Mouse (Mus musculus) splenic B cell, adult 2 months (primary cell): ENCODE measurements around the gene Iqsec2.

Experiments
- DNase-seq: peaks from one replicate; pipeline ENCODE4 v3.0.0-alpha.2; 2011; ENCODE audit warnings: low read depth, low spot score
- H3K27me3 ChIP-seq: 2 replicates; pipeline ENCODE4 v1.6.1; 2012; ENCODE audit warnings: mild to moderate bottlenecking, low read length, moderate library complexity, mixed read lengths; ENCODE audit not compliant: control insufficient read depth, poor library complexity, insufficient read depth, severe bottlenecking
- H3K36me3 ChIP-seq: 2 replicates; pipeline ENCODE4 v1.6.1; 2012; ENCODE audit warnings: mild to moderate bottlenecking, low read length, moderate library complexity, mixed read lengths; ENCODE audit not compliant: control insufficient read depth, poor library complexity, insufficient read depth, severe bottlenecking

The Iqsec2 gene

DNA sequence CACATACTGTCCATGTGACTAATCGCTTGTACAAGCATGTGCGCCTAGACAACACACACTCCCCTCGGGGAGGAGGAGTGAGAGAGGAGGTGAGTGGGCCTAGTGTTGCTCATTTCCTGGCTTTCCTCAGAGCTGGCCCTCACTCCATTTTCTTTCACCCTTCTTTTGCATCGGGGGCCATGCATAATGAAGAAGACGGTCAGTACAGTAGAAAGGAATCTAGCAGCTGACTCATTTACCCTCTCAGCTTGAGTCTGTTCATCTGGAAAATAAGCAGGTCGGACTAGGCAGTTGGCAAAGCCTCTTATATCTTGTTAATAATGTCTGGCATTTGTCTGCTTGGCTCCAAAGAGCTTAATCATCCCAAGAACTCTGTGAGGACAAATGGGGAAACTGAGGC is 22.1 kb downstream of the Iqsec2 start:
- H3K36me3 ChIP-seq: no peaks in the 10 kb centered on the region
- no peak for DNase-seq
- no peaks in the 10 kb centered on the region for H3K27me3 ChIP-seq

- DNase-seq: no peak
- Histone ChIP-seq H3K36me3 (no peaks in the 10 kb centered on the region), H3K27me3 (no peaks in the 10 kb centered on the region)
Observed at GRCm38 (mm10) chrX:152168521-152168920, 24.5 kb downstream of the Iqsec2 start.

- H3K36me3 ChIP-seq: no peaks in the 10 kb centered on the region
- H3K27me3 ChIP-seq: no peaks in the 10 kb centered on the region
- DNase-seq: no peak
Observed at GRCm38 (mm10) chrX:152171041-152172026, 27.3 kb downstream of the Iqsec2 start.

DNA sequence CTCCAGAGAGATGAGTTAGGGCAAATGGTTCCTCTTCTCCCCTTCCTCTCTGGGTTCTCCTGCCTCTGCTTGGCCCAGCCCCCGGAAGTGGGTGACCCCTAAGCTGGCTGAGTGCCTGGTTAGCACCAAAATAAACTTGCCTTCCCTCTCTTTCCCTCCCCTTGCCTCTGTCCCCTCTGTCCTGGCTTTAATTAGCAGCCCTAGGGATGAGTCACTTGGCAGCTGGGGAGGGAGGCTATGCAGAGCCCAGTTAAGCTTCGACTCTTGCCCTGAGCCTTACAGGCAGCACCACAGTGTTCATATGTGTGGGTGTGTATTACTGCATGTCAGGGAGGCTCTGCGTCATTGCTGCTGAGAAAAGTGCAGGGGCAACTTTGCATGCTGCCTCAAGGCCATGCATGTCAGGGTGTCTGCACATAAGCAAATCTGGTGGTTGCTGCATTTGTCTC is 28.4 kb downstream of the Iqsec2 start:
- Histone ChIP-seq H3K36me3 (no peaks in the 10 kb centered on the region), H3K27me3 (no peaks in the 10 kb centered on the region)
- peak; percentile 60 for DNase-seq

DNA sequence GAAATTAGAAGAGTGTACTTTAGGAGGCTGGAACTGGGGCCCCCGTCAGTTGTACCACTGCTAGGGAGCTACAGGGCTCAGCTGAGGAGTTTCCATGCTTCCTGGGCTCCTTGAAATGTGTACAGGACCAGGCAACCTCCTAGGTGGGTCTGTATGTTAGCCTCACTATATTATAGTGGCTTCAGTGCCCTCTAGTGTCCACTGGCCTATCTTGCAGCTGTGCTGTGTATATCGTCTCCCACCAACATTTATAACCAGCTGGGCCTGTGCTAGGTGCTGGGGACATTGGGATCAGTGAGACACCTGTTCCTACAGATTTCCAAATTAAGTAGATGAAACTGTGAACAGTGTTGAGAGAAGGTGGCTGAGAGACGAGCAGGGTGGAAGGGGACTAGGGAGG is 31.2 kb downstream of the Iqsec2 start:
- Histone ChIP-seq H3K36me3 (no peaks in the 10 kb centered on the region), H3K27me3 (no peaks in the 10 kb centered on the region)
- DNase-seq: peak; percentile 50

- no peak for DNase-seq
- Histone ChIP-seq H3K27me3 (no peaks in the 10 kb centered on the region), H3K36me3 (no peaks in the 10 kb centered on the region)
Observed at GRCm38 (mm10) chrX:152177897-152178296, 33.8 kb downstream of the Iqsec2 start.

DNA sequence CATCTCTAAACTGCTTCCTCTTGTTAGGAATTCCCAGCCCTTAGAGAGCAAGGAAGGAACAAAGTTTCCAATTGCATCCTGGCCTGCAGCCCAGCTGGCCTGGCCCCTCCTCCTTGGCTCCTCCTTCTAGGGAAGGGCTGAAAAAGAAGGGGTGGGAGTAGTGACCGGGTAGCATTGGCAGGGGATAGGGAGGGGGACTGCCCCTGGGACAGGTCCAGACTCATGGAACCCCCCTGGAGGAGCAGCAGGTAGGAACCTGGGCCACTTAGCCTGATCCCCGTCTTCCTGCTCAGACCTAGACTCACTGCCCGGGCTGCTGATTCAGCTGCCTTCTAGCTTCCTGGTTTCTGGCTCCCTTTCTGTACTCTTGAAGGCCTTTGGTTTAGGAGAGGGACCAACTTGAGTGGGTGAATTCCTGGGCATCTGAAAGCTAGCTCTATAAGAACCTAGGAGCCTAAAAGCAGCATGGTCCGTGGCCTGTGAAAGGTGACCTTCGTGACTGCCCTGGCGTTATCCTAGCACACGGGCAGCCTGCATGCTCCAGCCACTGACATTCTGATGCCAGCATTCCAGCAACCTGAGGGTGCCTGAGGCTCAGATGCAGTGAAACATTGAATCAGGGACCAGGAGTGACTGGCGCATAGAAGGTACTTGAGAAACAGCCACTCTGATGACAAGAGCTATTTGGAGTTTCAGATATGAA is 34.9 kb downstream of the Iqsec2 start:
- no peaks in the 10 kb centered on the region for H3K36me3 ChIP-seq
- H3K27me3 ChIP-seq: no peaks in the 10 kb centered on the region
- DNase-seq: no peak

GRCm38 (mm10) chrX:152179670-152180656 is 35.9 kb downstream of the Iqsec2 start:
- DNase-seq: peak; percentile 8
- Histone ChIP-seq H3K36me3 (no peaks in the 10 kb centered on the region), H3K27me3 (no peaks in the 10 kb centered on the region)

- H3K27me3 ChIP-seq: no peaks in the 10 kb centered on the region
- no peak for DNase-seq
- H3K36me3 ChIP-seq: no peaks in the 10 kb centered on the region
Observed at GRCm38 (mm10) chrX:152187151-152187550, 43.1 kb downstream of the Iqsec2 start.

DNA sequence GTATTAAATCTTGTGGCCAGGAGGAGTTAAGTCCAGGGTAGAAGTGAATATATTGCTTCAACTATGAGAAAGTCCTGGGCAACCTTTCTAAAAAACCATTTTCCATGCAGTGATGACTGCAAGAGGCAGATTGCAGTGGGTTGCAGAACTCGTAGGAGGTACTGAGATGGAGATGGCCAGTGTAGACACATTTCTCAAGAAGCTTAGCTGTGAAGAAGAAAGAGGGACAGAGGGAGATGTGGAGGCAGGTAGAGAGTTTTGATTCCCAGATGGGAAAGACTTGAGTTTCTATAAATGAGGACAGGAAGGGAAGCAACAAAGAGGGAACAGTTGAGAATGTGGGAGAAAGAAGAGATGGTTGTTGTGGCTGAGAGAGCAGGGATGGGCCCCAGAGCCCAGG is 47.2 kb downstream of the Iqsec2 start:
- H3K36me3 ChIP-seq: no peaks in the 10 kb centered on the region
- no peak for DNase-seq
- no peaks in the 10 kb centered on the region for H3K27me3 ChIP-seq

- no peaks in the 10 kb centered on the region for H3K27me3 ChIP-seq
- H3K36me3 ChIP-seq: no peaks in the 10 kb centered on the region
- no peak for DNase-seq
Observed at GRCm38 (mm10) chrX:152197814-152198648, 54.0 kb downstream of the Iqsec2 start.

- H3K36me3 ChIP-seq: no peaks in the 10 kb centered on the region
- no peak for DNase-seq
- H3K27me3 ChIP-seq: no peaks in the 10 kb centered on the region
Observed at GRCm38 (mm10) chrX:152201737-152202421, 57.8 kb downstream of the Iqsec2 start.

GRCm38 (mm10) chrX:152202422-152203103 is 58.5 kb downstream of the Iqsec2 start:
- Histone ChIP-seq H3K36me3 (no peaks in the 10 kb centered on the region), H3K27me3 (no peaks in the 10 kb centered on the region)
- DNase-seq: no peak
